Mouse (Mus musculus): ENCODE measurements around the gene Adra1b.

- TF ChIP-seq TAL1 (IDR thresholded peaks at IDR 0.05; ENCODE audit: low read length) (no peak), GATA1 (IDR thresholded peaks at IDR 0.05; ENCODE audit: low read length) (no peak)
Measured at GRCm38 (mm10) chr11:43925584-43925983, 24.6 kb upstream of the Adra1b start.
